Mouse (Mus musculus) ovary, postnatal 14 days (tissue): ENCODE results near the gene Sv2b.
"Not testable (repeated sequence)": the region's sequence is repeated elsewhere in the genome, so short reads cannot be mapped to it uniquely, and the experiment has no call there.

Experiments used
- DNase-seq: peaks from one replicate; pipeline ENCODE4 v3.0.0; 2022; ENCODE audit warnings: low spot score

Gene Sv2b

DNA sequence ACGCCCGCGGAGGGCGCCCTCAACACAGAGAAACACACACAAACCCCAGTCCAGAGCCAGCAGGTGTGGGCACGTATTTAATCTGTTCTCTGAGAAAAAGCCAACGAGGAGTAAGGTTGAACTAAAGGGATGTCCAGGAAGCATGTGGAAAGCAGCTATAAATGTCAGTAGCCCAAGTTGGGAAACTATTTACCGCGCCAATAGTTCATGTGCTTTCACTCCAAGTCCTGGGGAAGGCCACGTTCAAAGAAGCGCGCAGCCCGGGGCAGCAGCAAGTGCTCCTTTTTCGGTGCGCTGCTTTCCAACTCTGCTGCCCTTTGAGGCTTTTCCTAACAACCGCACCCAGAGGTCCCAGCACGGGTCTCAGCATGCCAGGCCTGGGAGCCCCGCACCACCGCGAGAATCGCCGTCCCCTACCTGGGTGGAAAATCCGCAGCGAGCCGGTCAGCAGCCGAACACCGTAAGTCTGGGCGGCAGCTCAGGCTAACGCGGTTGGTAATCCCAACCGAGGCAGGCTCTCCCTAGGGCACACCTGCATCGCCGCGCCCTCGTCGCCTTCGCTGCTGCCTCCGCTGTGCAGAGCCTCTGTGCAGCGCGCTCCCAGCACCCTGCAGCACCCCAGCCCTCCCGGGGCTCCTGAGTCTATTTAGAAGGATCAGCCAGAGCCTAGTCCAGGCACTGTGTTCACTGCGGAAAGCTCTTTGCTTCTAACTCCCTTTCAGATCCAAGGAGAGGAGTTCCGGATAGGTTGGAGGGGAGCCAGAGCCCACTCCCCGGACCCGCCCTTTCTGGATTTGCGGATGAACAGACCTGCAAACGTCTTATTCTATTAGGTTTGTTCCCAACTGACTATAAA is at the start of gene Sv2b:
TSS of gene Sv2b (minus strand) at position 806 of the 856 bp plus-strand sequence.
- DNase-seq = no peak

DNA sequence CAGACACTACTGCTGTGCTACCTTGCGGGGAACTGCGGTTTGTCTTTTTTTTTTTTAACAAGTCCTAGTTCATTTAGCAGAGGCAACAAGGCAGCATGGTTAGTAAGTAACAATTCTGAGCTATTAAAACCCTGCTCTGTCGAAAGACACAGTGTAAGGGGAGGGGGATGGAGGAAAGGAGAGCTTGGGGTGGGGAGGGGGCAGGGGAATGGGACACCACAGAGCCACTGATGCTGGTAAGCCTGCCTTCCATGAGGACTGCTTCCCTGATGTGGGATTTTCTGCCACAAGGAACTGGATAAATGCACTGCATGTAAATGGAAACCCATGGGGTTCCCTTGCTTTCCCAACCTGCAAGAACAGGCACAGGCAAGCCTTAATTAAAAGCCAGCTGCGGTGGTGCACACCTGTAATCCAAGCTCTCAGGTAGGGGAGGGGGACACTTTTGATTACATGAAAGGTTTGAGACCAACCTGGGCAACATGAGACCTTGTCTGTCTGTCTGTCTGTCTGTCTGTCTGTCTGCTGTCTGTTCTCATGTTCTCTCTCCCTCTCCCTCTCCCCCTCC is 49.3 kb upstream of the Sv2b start:
- DNase-seq = no peak

DNA sequence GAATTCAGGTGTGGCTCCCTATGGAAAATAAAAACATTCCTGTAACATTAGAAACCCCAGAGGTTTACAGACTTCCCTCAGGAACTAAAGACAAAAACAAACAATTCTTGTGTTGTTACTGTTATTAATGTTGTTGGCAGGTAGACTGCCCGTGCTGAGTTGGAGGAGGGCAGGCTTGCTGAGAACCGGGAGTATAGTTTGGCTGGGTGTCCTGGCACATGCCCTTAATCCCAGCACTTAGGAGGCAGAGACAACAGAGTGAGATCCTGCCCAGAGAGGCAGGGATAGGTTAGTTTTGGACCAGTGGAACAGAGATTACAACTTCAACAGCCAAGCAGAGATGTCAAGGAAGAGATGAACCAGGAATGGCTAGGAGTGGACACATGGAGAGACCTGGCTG is 46.5 kb upstream of the Sv2b start:
- DNase-seq = no peak

DNA sequence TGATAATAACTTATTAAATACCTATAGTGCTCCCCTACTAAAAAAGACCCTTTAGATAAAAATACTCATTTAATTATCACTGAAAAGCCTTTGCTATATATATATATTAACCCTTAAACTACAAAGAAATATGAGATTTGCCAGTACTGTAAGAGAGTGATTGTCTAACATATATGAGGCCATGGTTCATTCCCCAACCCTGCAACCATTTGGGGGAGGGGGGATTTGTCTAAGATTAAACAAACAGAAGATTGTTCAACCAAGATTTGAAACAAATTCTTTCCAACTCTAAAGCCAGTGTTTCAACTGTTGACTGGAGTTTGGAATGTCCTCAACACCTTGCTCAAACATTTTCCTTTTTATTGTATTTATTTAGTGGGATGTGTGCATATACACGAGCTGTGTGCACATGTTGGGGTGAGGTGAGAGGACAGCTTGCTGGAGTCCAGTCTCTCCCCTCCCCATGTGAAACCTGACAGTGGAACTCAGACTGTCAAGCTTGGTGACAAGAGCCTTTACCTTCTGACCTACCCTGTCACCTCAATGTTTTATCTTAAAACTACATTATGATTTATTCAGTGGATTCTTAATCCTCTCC is 43.8 kb upstream of the Sv2b start:
- no peak for DNase-seq

- no peak for DNase-seq
These were observed 41.1 kb upstream of the Sv2b start for GRCm38 (mm10) chr7:75350172-75350571.

GRCm38 (mm10) chr7:75332311-75332710 is 23.2 kb upstream of the Sv2b start:
- no peak for DNase-seq

- DNase-seq = no peak
These were observed 20.7 kb upstream of the Sv2b start for GRCm38 (mm10) chr7:75329740-75330142.

GRCm38 (mm10) chr7:75328721-75329362 is 19.8 kb upstream of the Sv2b start:
- no peak for DNase-seq

DNA sequence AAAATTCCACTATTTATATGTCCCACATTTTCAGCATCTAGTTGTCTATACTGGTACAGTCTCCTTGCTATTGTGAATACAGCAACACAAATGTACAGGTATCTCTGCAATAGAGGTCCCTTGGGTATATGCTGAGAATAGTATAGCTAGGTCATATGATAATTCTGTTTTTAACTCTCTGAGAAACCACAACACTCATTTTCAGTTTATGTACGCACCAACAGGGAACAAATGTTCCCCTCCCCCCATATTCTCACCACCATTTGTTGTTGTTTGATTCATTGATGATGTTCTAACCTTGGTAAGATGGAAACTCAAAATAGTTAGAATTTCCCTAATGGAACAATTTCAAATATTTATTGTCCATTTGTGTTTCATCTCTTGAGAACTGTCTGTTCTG is 16.2 kb upstream of the Sv2b start:
- DNase-seq = no peak

DNA sequence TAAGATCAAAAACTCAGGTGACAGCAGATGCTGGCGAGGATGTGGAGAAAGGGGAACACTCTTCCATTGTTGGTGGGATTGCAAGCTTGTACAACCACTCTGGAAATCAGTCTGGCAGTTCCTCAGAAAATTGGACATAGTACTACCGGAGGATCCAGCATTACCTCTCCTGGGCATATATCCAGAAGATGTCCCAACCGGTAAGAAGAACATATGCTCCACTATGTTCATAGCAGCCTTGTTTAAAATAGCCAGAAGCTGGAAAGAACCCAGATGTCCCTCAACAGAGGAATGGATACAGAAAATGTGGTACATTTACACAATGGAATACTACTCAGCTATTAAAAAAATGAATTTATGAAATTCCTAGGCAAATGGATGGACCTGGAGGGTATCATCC is 13.7 kb upstream of the Sv2b start:
- not testable (repeated sequence) for DNase-seq

DNA sequence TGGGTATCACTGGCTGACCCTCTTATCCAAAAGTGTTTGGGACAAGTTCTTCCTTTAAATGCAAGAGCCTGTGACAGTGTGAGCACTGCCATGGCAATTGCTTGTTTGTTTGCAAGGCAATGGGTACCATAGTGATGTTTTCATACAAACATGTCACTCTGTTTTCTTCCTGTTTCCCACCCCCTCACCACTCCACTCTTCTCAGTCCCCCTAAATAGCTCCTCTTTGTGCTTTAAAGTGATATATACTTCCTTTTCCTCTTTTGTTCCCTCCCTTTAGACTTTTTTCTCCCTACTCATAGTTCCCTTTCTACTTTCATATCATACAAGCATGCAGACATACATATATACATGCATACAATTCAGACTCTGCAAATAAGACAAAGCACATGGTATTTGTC is 10.9 kb upstream of the Sv2b start:
- DNase-seq = no peak

DNA sequence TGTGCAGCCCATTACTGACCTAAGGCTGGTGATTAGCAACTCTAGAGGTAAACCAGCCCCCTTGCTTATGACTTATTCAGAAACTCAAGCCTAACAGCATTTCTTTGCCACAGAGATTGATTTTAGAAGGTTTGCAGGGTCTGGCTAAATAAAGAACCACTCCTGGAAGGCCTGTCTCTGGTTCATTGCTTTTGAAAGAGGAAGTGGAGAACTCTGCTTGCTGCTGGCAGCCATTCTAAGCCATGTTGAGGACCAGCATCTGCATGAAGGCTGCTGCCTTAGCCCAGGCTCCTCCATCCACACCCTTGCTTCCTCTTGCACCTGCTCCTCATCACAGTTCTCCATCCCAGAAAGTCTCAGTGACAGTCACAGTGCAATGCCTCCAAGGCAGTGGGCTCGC is 9.3 kb upstream of the Sv2b start:
- no peak for DNase-seq

GRCm38 (mm10) chr7:75314873-75315272 is 5.8 kb upstream of the Sv2b start:
- no peak for DNase-seq

- no peak for DNase-seq
These were observed 508 bp upstream of the Sv2b start for GRCm38 (mm10) chr7:75309570-75309969.

- DNase-seq = no peak
These were observed 964 bp downstream of the Sv2b start for GRCm38 (mm10) chr7:75308140-75308456.

GRCm38 (mm10) chr7:75307570-75308087 is 1.4 kb downstream of the Sv2b start:
- DNase-seq = no peak

GRCm38 (mm10) chr7:75305901-75306465 is 3.1 kb downstream of the Sv2b start:
- no peak for DNase-seq

- no peak for DNase-seq
These were observed 6.4 kb downstream of the Sv2b start for GRCm38 (mm10) chr7:75302523-75303215.

- DNase-seq = no peak
These were observed 9.8 kb downstream of the Sv2b start for GRCm38 (mm10) chr7:75299245-75299644.

GRCm38 (mm10) chr7:75296688-75297119 is 12.4 kb downstream of the Sv2b start:
- no peak for DNase-seq

DNA sequence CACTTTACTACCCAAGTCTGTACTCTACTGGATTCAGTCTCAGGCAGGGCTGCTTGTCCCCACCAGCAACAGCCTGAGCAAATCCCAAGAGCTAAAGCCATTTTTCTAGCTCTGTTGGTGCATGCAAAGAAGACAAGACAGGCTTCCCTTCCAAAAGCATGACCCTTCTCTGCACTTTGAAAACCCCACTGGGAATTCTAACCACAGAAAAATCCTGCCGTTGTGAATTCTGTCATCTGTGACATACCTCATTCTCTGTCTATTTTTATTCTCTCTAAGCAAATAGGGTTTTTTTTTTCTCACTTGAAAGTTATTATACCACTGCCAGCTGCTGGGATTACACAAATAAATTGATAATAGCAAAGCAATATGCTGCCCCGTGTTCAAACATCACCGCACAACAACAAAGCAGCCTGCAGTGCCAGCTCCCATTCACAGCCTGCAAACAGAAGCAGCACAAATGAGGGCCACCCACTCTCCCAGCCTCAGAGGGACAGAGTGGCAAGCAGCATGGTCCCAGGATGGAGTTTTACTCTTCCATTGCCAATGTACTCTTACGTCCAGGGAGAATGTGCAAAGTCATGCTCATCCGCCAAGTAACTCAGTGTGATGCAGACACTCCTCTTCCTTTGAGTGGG is 13.7 kb downstream of the Sv2b start:
- no peak for DNase-seq
